Mouse (Mus musculus): ENCODE data around the gene Enpp1.
"Not testable (repeated sequence)": the region's sequence is repeated elsewhere in the genome, so short reads cannot be mapped to it uniquely, and the experiment has no call there.

Enpp1 gene

GRCm38 (mm10) chr10:24636986-24637385 is 75.0 kb downstream of the Enpp1 start:
- DNase-seq (ENCODE audit: low read depth), result no peak

GRCm38 (mm10) chr10:24635884-24636283 is 76.1 kb downstream of the Enpp1 start:
- no peak for DNase-seq (ENCODE audit: low read depth)

GRCm38 (mm10) chr10:24635331-24635815 is 76.6 kb downstream of the Enpp1 start:
- DNase-seq (ENCODE audit: low read depth), result no peak

DNA sequence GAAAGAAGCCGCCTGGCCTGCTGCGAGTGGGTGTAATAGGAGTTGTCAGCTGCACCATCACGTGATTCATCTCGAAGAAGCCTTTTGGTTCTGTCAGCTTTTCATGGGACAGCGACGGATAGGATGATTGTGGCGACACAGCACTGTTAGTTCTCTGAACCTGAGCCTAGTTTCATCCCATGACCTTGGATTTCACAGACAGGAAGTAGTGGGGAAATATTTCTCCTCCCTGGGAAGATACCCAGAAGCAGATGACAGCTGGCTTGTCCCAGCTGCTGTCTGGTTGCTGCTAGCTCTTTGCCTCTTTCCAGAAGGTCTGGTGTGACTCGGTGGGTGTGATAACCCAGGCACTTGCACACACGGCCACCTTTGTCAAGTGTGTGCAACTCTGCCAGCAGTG is 77.7 kb downstream of the Enpp1 start:
- DNase-seq (ENCODE audit: low read depth), result no peak

- no peak for DNase-seq (ENCODE audit: low read depth)
Observed at GRCm38 (mm10) chr10:24631122-24631521, 80.8 kb downstream of the Enpp1 start.

DNA sequence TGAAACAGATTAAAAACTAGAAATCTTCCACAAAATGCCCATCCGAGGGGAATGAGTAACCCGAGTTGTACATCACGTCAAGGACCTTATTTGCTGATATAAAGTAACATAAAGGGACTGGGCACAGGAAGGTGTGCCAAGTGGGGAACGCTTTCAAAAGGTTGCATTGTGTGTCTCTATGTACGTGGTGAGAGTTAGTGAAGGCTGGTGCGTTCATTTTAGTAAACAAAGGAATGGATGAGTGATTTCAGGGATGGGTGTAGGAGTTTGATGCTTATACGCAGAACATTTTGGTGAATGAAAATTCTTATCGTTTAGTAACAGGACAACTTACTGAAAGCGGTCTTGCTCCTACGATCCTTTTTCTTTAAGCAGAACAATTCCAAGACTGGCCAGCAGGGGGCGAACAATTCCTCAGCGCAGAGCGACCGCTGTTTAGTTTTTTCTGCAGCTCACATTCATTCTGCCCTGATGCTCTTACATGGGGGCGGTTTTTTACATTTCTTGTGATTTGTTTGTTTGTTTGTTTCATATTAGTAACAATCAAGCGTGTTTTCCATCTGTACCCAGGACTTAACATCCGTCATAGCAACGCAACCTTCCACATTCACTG is 81.4 kb downstream of the Enpp1 start:
- DNase-seq (ENCODE audit: low read depth), result peak; percentile 50

GRCm38 (mm10) chr10:24629086-24629720 is 82.8 kb downstream of the Enpp1 start:
- DNase-seq (ENCODE audit: low read depth), result no peak

DNA sequence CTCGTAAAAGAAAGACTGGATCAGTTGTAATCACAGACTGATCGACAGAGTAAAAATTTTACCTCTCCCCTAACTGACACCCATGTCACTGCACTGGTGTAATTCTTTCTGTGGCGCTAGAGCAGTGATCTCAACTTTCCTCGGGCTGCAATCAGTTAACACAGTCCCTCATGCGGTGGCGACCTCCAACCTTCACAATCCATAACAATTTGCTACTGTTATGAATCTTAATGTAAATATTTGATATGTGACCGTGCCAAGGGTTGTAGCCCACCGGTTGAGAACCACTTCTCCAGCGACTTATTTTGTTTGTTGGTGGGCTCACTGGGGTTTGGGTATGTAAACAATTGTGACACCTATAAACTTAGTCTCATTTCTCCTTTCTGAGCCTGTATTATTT is 83.5 kb downstream of the Enpp1 start:
- DNase-seq (ENCODE audit: low read depth), result no peak

DNA sequence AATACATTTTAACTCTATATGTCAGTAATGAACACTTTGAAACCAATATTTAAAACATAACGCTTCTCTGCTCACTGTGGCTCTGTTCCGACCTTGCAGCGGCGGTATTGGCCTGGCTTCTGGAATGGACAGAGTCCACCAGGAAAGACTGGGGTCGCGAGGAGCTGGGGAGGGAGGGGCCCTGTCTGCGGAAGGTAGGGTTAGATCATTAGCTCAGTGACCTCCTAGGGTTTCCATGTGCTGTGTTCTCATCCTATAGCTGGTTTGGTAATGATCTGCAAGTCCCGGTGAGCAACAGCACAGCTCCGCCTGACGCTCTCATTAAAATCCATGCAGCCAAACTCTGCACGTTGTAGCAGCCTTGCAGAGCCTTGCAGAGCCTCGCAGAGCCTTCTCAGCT is 84.7 kb downstream of the Enpp1 start:
- DNase-seq (ENCODE audit: low read depth), result no peak

DNA sequence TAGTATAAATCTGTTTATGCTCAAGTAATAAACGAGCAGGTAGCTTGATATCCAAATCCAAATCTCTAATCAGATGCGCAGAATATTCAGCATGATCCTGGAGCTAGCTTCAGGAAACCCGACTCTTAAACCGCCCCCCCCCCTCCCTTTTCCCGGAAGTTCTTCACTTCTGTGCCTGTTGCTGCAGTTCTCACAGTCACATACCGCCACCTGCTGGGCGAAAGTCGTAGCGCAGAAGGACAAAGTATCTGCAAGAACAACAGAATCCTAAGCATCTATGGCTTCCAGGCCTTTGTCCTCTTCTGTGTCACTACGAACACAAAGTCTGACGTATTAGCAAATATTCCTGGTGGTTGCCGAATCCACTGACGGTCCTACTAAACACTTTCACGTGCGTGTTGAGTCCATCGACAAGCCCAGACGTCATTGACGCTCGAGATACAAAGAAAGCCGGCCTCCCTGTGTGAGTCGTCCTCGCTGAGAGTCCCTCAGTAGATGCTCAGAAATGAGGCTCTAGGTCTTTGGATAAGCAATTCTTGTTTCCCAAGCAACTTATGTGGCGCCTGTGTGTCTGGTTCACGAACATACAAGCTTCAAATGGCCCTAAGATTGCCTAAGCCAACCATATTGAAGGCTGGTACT is 86.8 kb downstream of the Enpp1 start:
- peak; percentile 62 for DNase-seq (ENCODE audit: low read depth)

DNA sequence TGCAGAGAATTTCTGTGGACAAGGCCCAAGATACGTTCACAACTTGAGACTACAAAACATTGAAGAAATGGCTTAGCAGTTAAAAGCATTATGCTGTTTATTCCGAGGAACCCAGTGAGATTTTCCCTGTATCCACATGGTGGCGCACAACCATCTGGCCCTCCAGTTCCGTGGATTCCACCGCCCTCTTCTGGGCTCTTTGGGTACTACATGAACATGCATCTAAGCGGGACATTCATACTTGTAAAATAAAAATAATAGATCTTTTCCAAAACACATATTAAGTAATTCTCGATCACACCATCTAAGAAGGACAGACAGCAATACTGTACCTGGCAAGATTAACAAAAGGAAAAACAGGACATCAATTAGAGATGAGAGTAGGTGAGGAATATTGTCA is 89.4 kb downstream of the Enpp1 start:
- DNase-seq (ENCODE audit: low read depth), result peak; percentile 70

GRCm38 (mm10) chr10:24621572-24621971 is 90.4 kb downstream of the Enpp1 start:
- no peak for DNase-seq (ENCODE audit: low read depth)

DNA sequence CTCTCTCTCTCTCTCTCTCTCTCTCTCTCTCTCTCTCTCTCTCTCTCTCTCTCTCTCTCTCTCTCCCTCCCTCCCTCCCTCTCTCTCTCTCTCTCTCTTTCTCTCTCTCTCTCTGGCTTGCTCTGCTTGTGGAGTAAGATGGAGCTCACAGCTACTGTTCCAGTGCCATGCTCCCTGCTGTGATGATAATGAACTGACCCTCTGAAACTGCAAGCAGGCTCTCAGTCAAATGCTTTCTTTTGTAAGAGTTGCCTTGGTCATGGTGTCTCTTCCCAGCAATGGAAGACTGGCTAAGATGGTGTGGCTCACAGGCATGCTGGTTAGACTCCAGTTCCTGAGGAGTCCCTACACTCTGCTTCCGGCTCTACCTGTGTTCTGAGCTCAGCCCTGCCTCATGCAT is 95.4 kb downstream of the Enpp1 start:
- DNase-seq (ENCODE audit: low read depth), result not testable (repeated sequence)

- DNase-seq (ENCODE audit: low read depth), result no peak
Observed at GRCm38 (mm10) chr10:24615799-24616198, 96.2 kb downstream of the Enpp1 start.

- DNase-seq (ENCODE audit: low read depth), result no peak
Observed at GRCm38 (mm10) chr10:24614726-24615125, 97.2 kb downstream of the Enpp1 start.

- no peak for DNase-seq (ENCODE audit: low read depth)
Observed at GRCm38 (mm10) chr10:24609766-24610165, 102.2 kb downstream of the Enpp1 start.

- DNase-seq (ENCODE audit: low read depth), result no peak
Observed at GRCm38 (mm10) chr10:24609146-24609545, 102.8 kb downstream of the Enpp1 start.

GRCm38 (mm10) chr10:24603727-24604126 is 108.2 kb downstream of the Enpp1 start:
- DNase-seq (ENCODE audit: low read depth), result no peak

- no peak for DNase-seq (ENCODE audit: low read depth)
Observed at GRCm38 (mm10) chr10:24603035-24603434, 108.9 kb downstream of the Enpp1 start.

DNA sequence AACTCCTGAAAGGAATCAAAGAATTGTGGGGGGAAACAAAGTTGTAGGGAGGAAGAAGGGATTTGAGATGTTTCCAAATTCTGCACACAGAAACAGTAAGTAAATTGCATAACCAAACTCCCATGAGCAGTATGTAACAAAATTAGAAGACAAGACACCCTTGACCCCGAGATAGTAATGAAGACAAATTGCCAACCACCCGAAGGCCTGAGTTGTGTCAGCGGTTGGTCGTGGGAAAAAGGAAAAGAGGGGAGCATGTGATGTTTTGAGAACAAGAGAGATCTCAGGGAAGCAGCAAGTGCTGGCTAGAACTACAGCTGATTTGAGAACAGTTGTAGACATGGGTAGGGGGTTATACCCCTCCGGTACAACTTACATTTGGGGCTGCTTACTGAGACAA is 112.2 kb downstream of the Enpp1 start:
- DNase-seq (ENCODE audit: low read depth), result no peak

DNA sequence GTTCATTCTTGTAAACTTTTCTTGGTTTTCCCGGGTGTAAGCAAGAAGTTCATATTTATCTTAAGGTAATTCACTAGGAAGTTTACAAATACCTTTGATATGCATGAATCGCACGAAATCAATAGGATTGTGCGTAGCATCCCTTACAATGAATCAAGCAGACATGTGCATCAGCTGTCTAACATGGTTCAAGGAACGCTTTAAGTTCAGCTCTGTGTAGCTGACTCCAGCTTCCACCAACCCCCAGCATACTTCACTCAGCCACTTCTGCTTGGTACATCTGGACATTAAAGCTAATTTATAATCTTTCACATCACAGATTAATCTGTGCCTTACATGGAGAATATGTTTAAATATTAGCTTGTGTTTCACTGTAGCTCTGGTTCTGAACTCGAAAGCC is 113.3 kb downstream of the Enpp1 start:
- no peak for DNase-seq (ENCODE audit: low read depth)

DNA sequence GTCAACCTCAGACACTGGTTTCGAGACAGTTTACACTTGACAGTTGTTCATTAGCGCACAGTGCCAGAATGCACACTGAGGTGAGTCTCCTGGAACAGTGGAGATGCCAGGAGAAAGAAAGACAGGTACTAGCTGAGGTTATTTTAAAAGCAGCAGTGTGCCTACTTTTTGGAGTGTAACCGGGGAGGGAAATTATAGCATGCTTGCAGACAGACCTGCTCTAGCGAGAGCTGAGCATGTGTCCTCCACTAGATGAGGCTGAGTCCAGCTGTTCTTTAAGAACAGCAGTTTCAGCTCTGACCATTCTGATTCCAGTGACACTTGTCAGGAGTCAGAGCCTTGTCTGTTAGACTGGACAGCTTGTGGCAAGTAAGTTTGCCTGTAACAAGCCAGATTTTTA is 114.2 kb downstream of the Enpp1 start:
- no peak for DNase-seq (ENCODE audit: low read depth)

DNA sequence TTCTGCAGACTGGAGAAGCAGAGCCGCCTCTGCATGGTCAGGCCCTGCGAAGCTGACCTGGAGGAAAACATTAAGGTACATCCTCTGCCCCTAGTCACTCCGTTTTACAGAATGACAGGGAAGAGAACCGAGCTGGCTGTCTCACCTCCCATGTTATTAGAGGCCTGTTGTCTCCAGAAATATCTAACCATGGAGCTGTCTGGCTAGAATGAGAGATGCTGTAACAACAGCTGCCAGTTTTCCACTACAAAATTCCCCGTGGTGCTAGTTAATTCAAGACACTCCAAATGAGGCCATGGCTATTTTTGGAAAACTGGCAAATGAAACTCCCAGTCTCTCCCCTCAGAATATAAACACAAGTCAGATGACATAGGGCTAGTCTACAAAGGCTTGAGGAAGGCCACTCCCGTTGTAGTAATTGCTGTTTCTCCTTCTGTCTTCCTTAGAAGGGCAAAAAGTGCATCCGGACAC is 115.1 kb downstream of the Enpp1 start:
- no peak for DNase-seq (ENCODE audit: low read depth)

Measured in c-Kit-positive CD71-positive TER-119-negative erythroid progenitor cells, embryonic 14.5 days (primary cell).